Mouse (Mus musculus) cerebellum, postnatal 25 days (tissue): ENCODE results near the gene Thoc5.

Source experiments
- DNase-seq, 2 experiments: peaks; one replicate each; pipeline ENCODE4 v3.0.0; 2021; ENCODE audit warnings: mixed read lengths in 2 of 2

Thoc5 gene

GRCm38 (mm10) chr11:4894848-4895816 is at the start of gene Thoc5:
Thoc5 (plus strand) TSS chr11:4895320.
- DNase-seq = peak; percentile 84 to 88

- peak; percentile 58 for DNase-seq
These were observed 46.5 kb upstream of the Thoc5 start for GRCm38 (mm10) chr11:4848483-4849248.

- DNase-seq = peak; percentile 95 to 97
These were observed 45.7 kb upstream of the Thoc5 start, which contains the start of gene Nf2 for GRCm38 (mm10) chr11:4849258-4849943. Nf2 (minus strand) TSS chr11:4849536.

- no peak for DNase-seq
These were observed 44.7 kb upstream of the Thoc5 start for GRCm38 (mm10) chr11:4850404-4850803.

GRCm38 (mm10) chr11:4853021-4853420 is 42.1 kb upstream of the Thoc5 start:
- no peak for DNase-seq

GRCm38 (mm10) chr11:4854181-4854580 is 40.9 kb upstream of the Thoc5 start:
- no peak for DNase-seq

GRCm38 (mm10) chr11:4858416-4858815 is 36.7 kb upstream of the Thoc5 start:
- no peak for DNase-seq

GRCm38 (mm10) chr11:4860986-4861385 is 34.1 kb upstream of the Thoc5 start:
- DNase-seq = no peak

GRCm38 (mm10) chr11:4861816-4862604 is 33.1 kb upstream of the Thoc5 start:
- DNase-seq = no peak

- no peak for DNase-seq
These were observed 32.4 kb upstream of the Thoc5 start for GRCm38 (mm10) chr11:4862730-4863129.

GRCm38 (mm10) chr11:4865645-4866251 is 29.4 kb upstream of the Thoc5 start:
- DNase-seq = peak; percentile 45 to 80

GRCm38 (mm10) chr11:4873755-4874475 is 21.2 kb upstream of the Thoc5 start, which contains the start of gene Nipsnap1:
Nipsnap1 (plus strand) TSS chr11:4873951.
- peak; percentile 84 to 88 for DNase-seq

GRCm38 (mm10) chr11:4874551-4874950 is 20.6 kb upstream of the Thoc5 start:
- DNase-seq = peak in 1 of 2 experiments; percentile 23

GRCm38 (mm10) chr11:4881087-4881486 is 14.0 kb upstream of the Thoc5 start:
- no peak for DNase-seq

GRCm38 (mm10) chr11:4882892-4883627 is 12.1 kb upstream of the Thoc5 start:
- DNase-seq = peak in 1 of 2 experiments; percentile 22

GRCm38 (mm10) chr11:4885385-4885903 is 9.7 kb upstream of the Thoc5 start:
- DNase-seq = peak; percentile 55 to 76

- DNase-seq = no peak
These were observed 8.1 kb upstream of the Thoc5 start for GRCm38 (mm10) chr11:4886987-4887386.

- DNase-seq = peak in 1 of 2 experiments; percentile 37
These were observed 5.3 kb downstream of the Thoc5 start for GRCm38 (mm10) chr11:4900437-4900836.

- no peak for DNase-seq
These were observed 6.8 kb downstream of the Thoc5 start for GRCm38 (mm10) chr11:4901956-4902355.

GRCm38 (mm10) chr11:4906231-4906630 is 11.1 kb downstream of the Thoc5 start:
- DNase-seq = no peak
